Mouse (Mus musculus) stomach, embryonic 14.5 days (tissue): ENCODE data around the gene Cnnm2. TPM values are rescaled to one million over a fixed set of nuclear protein-coding genes. Genes with fewer than 3 reads are reported as not detected.

ENCODE experiments used
- ATAC-seq: fragments of 200-750 bp; cut with Nextera tagmentation; 2 replicates; pipeline ENCODE4 v1.8.0; 2017; ENCODE audit warnings: low read depth, moderate TSS enrichment; ENCODE audit not compliant: insufficient number of reproducible peaks, insufficient read depth, low FRiP score
- H3K27ac ChIP-seq: fragments of 300-500 bp; sonication (generic); 2 replicates; pipeline ENCODE4 v1.5.1; 2014; ENCODE audit warnings: mild to moderate bottlenecking, low read length, moderate library complexity, mixed read lengths
- H3K27me3 ChIP-seq: fragments of 300-500 bp; sonication (generic); 2 replicates; pipeline ENCODE4 v1.6.1; 2014; ENCODE audit warnings: low read length, control low read depth, mixed read lengths; ENCODE audit not compliant: control insufficient read depth, insufficient read depth
- H3K36me3 ChIP-seq: fragments of 300-500 bp; sonication (generic); 2 replicates; pipeline ENCODE4 v1.6.1; 2014; ENCODE audit warnings: mild to moderate bottlenecking, control low read depth, low read length, moderate library complexity, mixed read lengths; ENCODE audit not compliant: control insufficient read depth, insufficient read depth
- H3K4me1 ChIP-seq: fragments of 300-500 bp; sonication (generic); 2 replicates; pipeline ENCODE4 v1.6.1; 2014; ENCODE audit warnings: low read length, control low read depth, mixed read lengths; ENCODE audit not compliant: control insufficient read depth, insufficient read depth
- H3K4me2 ChIP-seq: fragments of 300-500 bp; sonication (generic); replicated peaks from 2 replicates; pipeline ENCODE4 v1.6.1; 2014; ENCODE audit warnings: low read depth, low read length, control low read depth
- H3K4me3 ChIP-seq: fragments of 300-500 bp; sonication (generic); 2 replicates; pipeline ENCODE4 v1.5.1; 2014; ENCODE audit warnings: low read depth, low read length, control low read depth
- H3K9ac ChIP-seq: fragments of 300-500 bp; sonication (generic); replicated peaks from 2 replicates; pipeline ENCODE4 v1.6.1; 2014; ENCODE audit warnings: low read depth, mild to moderate bottlenecking, control low read depth, low read length, moderate library complexity, mixed read lengths
- H3K9me3 ChIP-seq: fragments of 300-500 bp; sonication (generic); 2 replicates; pipeline ENCODE4 v1.6.1; 2016; ENCODE audit warnings: low read depth, low read length, control low read depth; ENCODE audit not compliant: control insufficient read depth
- WGBS: fragments of 180-500 bp; shearing (Covaris S2); extraction: QIAGEN DNeasy Blood & Tissue Kit; methylation state at CpG from one replicate; pipeline ENCODE4 v1.1.7; 2014; 5-methylcytosine and 5-hydroxymethylcytosine counted together
- polyA plus RNA-seq: library from polyadenylated mRNA; unstranded; fragments of >200 nt; fragmentation: Nextera tagmentation; extraction: Ambion mirVana; gene quantifications from 2 replicates; pipeline ENCODE4 v1.2.1, GENCODE M21; 2014

Gene Cnnm2
- polyA plus RNA-seq, 1 experiment from 2014 or later = 2.5 TPM

DNA sequence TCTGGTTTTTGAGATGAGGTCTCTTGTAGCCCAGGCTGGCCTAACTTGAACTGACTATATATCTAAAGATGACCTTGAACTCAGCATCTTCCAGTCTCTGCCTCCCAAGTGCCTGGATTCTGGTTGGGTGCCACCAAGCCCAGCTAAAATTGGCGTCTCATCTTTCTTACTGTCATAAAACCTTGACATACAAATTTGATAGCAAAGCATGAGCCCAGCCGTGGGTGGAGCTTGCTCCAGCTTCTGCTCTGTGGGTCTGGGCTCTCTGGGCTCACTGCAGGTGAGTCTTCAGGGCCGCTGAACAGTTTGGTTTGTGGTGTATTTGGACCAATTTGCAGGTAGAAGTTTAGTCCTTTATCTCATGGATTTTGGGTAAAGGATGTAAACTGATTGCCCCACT lies 112.5 kb downstream of the Cnnm2 start:
- no peak overlapping the region for H3K4me3 ChIP-seq
- no peaks in the 10 kb centered on the region for H3K27me3 ChIP-seq
- 85% methylated on average over 3 of the region's 3 CpGs for WGBS
- H3K4me1 ChIP-seq = no peaks in the 10 kb centered on the region
- no peak overlapping the region for H3K27ac ChIP-seq
- no peak overlapping the region for H3K4me2 ChIP-seq
- no peak overlapping the region for H3K9ac ChIP-seq
- ATAC-seq = no peak
- H3K9me3 ChIP-seq = no peaks in the 10 kb centered on the region
- H3K36me3 ChIP-seq = no peaks in the 10 kb centered on the region

DNA sequence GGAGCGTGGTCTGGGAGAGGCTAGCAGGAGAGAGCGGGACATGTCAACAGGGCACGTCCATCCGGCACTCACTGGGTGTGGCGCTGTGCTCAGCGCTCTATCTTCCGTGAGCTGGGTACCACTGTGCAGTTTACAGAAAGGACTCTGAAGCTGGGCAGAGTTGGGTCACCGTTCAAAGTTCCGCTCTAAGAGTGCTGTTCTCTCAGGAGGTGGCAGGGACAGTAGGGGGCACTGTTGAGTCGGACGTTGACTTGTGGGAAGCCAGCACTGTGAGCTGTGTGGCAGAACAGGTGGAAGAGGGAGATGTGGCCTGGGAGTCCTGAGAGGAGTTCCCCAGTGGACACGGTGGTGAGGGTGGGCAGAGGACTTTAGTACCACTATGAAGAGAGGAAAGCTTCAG lies 114.4 kb downstream of the Cnnm2 start:
- H3K9me3 ChIP-seq = no peaks in the 10 kb centered on the region
- H3K27me3 ChIP-seq = no peaks in the 10 kb centered on the region
- H3K27ac ChIP-seq = no peak overlapping the region
- no peak overlapping the region for H3K4me2 ChIP-seq
- no peaks in the 10 kb centered on the region for H3K36me3 ChIP-seq
- WGBS = 42% methylated on average over 12 of the region's 12 CpGs
- no peak overlapping the region for H3K4me3 ChIP-seq
- peak; percentile 65; the same call in 1 of the 2 replicates for ATAC-seq
- no peak overlapping the region for H3K9ac ChIP-seq
- H3K4me1 ChIP-seq = no peaks in the 10 kb centered on the region

DNA sequence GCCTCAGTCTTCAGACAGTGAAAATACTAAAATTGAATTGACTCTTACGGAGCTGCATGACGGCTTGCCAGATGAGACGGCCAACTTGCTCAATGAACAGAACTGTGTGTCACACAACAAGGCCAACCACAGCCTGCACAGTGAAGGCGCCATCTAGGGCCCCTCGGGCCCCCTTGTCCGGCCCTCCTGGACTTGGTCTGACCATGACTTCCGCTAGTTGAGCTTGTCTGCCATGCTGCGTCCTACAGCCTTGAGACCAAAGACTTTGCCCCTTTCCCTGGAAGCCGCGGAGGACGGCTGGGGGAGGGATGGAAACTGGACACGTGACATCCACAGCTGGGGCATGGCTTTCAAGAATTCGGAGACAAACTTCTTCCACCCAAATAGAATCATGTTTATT lies 116.5 kb downstream of the Cnnm2 start:
- H3K9ac ChIP-seq = no peak overlapping the region
- 85% methylated on average over 13 of the region's 13 CpGs for WGBS
- peaks cover 6% of the 10 kb centered on the region; the same call in 1 of the 2 replicates for H3K36me3 ChIP-seq
- H3K9me3 ChIP-seq = no peaks in the 10 kb centered on the region
- no peaks in the 10 kb centered on the region for H3K4me1 ChIP-seq
- no peak overlapping the region for H3K4me3 ChIP-seq
- H3K27me3 ChIP-seq = no peaks in the 10 kb centered on the region
- no peak for ATAC-seq
- no peak overlapping the region for H3K27ac ChIP-seq
- no peak overlapping the region for H3K4me2 ChIP-seq

DNA sequence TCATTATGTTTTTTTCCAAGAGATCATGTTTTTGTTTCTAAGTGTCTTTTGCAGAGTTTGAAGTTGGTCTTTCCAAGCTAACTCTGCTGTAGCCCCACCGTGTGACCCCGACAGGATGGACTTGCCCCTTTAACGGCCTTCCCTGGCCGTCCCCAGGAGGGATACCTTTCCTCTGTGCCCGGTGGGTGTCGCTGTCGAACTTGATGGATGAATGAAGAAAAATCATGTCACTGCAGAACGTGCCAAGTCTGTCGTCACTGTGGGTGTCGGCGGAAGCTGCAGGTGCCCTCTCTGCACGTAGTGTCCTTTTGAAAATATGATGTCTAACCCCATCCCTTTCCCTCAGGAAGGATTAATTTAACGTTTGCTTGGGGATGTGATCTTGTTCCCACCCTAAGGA lies 117.0 kb downstream of the Cnnm2 start:
- Histone ChIP-seq H3K9ac (no peak overlapping the region), H3K4me2 (no peak overlapping the region), H3K4me1 (no peaks in the 10 kb centered on the region), H3K27ac (no peak overlapping the region), H3K9me3 (no peaks in the 10 kb centered on the region), H3K36me3 (peaks cover 7% of the 10 kb centered on the region; the same call in 1 of the 2 replicates), H3K4me3 (no peak overlapping the region), H3K27me3 (no peaks in the 10 kb centered on the region)
- 44% methylated on average over 13 of the region's 13 CpGs for WGBS
- ATAC-seq = no peak

DNA sequence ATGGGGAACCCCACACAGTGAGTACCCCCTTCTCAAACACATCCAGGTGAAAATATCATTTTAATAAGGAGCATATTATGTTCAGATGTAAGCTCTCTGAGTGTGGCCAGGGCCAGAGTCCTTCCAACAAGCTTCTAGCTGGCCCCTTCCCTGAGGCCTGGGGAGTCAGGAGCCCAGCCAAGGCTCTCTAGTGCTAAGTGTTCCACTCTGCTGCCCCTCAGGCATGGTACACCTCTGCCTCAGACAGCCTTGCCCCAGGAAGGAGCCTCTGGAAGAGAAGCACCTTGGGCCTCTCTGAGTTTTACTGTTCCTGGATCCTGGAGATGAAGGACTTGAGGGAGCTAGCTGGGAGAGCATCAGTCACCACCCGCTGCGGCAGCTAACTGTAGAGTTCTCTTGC lies 118.5 kb downstream of the Cnnm2 start:
- Histone ChIP-seq H3K9me3 (no peaks in the 10 kb centered on the region), H3K27me3 (no peaks in the 10 kb centered on the region), H3K9ac (no peak overlapping the region), H3K4me2 (no peak overlapping the region), H3K4me3 (no peak overlapping the region), H3K36me3 (peaks cover 15% of the 10 kb centered on the region; the same call in 1 of the 2 replicates), H3K27ac (no peak overlapping the region), H3K4me1 (no peaks in the 10 kb centered on the region)
- ATAC-seq = no peak
- 94% methylated on average over 2 of the region's 2 CpGs for WGBS

DNA sequence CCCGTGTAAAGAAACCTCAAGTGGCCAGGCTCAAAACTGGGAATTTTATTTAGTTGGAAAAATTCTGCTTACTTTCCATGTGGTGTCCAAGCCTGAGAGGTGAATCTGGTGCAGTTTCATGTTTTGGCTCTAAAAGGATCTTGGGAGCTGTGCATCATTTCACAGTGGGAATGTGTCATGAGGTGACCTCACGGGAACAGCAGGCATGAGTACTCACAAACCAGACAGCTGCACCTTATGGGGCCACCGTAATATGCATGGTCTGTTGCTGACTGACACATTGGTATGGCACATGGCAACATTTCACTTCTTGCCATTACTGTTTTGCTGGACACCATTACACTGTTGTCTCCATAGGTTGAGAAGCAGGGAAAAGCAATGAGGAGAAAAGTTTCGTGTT lies 124.0 kb downstream of the Cnnm2 start:
- Histone ChIP-seq H3K27ac (peak overlapping the region; percentile 55; the same call in 1 of the 2 replicates), H3K27me3 (no peaks in the 10 kb centered on the region), H3K4me3 (no peak overlapping the region), H3K9ac (no peak overlapping the region), H3K9me3 (no peaks in the 10 kb centered on the region), H3K36me3 (peaks cover 57% of the 10 kb centered on the region), H3K4me1 (no peaks in the 10 kb centered on the region), H3K4me2 (no peak overlapping the region)
- 92% methylated on average over 4 of the region's 4 CpGs for WGBS
- no peak for ATAC-seq

DNA sequence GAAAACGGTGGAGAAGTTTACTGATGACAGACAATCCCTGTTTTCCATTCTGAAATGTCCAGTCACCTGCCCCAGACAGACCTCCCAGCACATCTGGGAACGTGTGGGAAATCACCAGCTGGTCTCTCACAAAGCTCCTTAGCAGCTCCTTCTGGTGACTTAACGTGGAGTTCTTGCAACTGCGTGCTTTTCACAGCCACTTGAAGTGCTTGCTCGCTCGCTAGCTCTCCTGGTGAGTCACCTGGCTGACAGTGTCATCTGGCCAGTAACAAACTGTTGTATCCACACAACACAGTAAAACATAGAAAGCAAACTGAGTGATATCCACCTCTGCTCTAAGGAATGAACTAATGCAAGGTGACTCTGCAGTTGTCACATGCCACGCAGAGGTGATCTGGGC lies 125.4 kb downstream of the Cnnm2 start:
- Histone ChIP-seq H3K4me1 (no peaks in the 10 kb centered on the region), H3K36me3 (peaks cover 64% of the 10 kb centered on the region), H3K27ac (no peak overlapping the region), H3K9me3 (no peaks in the 10 kb centered on the region), H3K4me3 (no peak overlapping the region), H3K4me2 (no peak overlapping the region), H3K9ac (no peak overlapping the region), H3K27me3 (no peaks in the 10 kb centered on the region)
- ATAC-seq = no peak
- WGBS = 83% methylated on average over 7 of the region's 7 CpGs

DNA sequence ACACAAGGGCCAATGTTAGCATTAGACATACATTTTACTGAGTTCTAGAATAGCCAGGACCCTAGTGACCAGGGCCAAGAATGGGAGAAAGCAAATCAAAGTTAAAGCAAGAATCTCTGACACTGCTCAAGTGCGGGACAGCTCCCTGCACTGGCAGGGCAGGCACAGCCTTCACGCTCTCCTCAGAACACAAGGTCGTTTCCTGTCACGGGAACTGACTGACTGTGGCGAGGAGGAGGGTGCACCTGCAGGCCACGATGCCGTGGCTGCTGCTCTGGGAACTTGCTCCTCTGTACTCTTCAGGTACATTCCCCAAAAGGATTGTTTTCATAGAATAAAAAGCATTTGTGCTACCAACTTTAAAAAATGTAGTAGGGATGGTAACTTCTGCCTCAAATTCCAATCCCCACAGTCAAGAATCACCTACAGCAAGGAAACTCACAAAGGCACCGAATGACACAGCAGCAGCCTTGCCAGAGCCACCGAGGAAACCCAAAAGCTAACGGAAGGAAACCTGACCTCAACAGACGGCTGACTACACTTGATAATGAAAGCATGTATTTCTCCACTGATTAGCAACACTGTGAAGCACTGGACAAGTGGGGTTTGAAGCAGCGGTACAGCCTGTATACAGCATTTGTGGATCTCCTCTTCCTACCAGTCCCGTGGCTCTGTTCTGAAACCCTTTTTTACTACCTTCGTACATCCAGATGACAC lies 126.6 kb downstream of the Cnnm2 start:
- Histone ChIP-seq H3K36me3 (peaks cover 67% of the 10 kb centered on the region), H3K9ac (no peak overlapping the region), H3K27ac (no peak overlapping the region), H3K27me3 (no peaks in the 10 kb centered on the region), H3K4me1 (no peaks in the 10 kb centered on the region), H3K4me2 (no peak overlapping the region), H3K4me3 (no peak overlapping the region), H3K9me3 (no peaks in the 10 kb centered on the region)
- 74% methylated on average over 14 of the region's 14 CpGs for WGBS
- no peak for ATAC-seq

DNA sequence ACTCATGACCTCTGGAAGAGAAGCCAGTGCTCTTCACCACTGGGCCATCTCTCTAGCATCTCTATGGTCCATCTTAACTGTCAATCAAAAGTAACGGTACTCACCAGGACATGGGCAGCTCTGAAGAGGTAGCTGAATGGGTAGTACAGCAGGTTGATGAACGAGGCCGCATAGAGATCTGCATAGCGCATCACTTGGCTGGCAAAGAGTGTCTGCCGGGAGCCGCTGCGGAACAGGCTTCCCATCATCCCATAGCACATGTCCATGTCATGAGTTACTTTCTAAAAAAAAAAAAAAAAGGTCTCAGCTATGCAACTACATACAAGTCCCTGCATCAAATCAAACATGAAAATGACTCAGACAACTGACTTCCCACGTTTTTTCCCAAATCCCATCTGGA lies 128.3 kb downstream of the Cnnm2 start:
- Histone ChIP-seq H3K4me3 (no peak overlapping the region), H3K9me3 (no peaks in the 10 kb centered on the region), H3K4me1 (no peaks in the 10 kb centered on the region), H3K27ac (no peak overlapping the region), H3K9ac (no peak overlapping the region), H3K36me3 (peaks cover 61% of the 10 kb centered on the region), H3K27me3 (no peaks in the 10 kb centered on the region), H3K4me2 (no peak overlapping the region)
- no peak for ATAC-seq
- 92% methylated on average over 8 of the region's 8 CpGs for WGBS
